Mouse (Mus musculus) heart, embryonic 12.5 days (tissue): ENCODE data around the gene Usp2. TPM values are rescaled to one million over a fixed set of nuclear protein-coding genes. Genes with fewer than 3 reads are reported as not detected.

Source experiments
- ATAC-seq: fragments of 200-750 bp; cut with Nextera tagmentation; 2 replicates; pipeline ENCODE4 v1.8.0; 2017; ENCODE audit warnings: moderate TSS enrichment, moderate library complexity; ENCODE audit not compliant: insufficient number of reproducible peaks, low FRiP score
- H3K27ac ChIP-seq: fragments of 300-500 bp; sonication (generic); 2 replicates; pipeline ENCODE4 v1.5.1; 2016; ENCODE audit warnings: mild to moderate bottlenecking, moderate library complexity; ENCODE audit not compliant: poor library complexity, severe bottlenecking
- H3K27me3 ChIP-seq: fragments of 300-500 bp; sonication (generic); replicated peaks from 2 replicates; pipeline ENCODE4 v1.6.1; 2016; ENCODE audit warnings: mild to moderate bottlenecking, moderate library complexity
- H3K36me3 ChIP-seq: fragments of 300-500 bp; sonication (generic); 2 replicates; pipeline ENCODE4 v1.6.1; 2016; ENCODE audit warnings: mild to moderate bottlenecking, moderate library complexity
- H3K4me1 ChIP-seq: fragments of 300-500 bp; sonication (generic); replicated peaks from 2 replicates; pipeline ENCODE4 v1.6.1; 2016; ENCODE audit warnings: mild to moderate bottlenecking
- H3K4me2 ChIP-seq: fragments of 300-500 bp; sonication (generic); 2 replicates; pipeline ENCODE4 v1.6.1; 2016; ENCODE audit warnings: mild to moderate bottlenecking, moderate library complexity
- H3K4me3 ChIP-seq: fragments of 300-500 bp; sonication (generic); 2 replicates; pipeline ENCODE4 v1.5.1; 2016; ENCODE audit warnings: mild to moderate bottlenecking
- H3K9ac ChIP-seq: fragments of 300-500 bp; sonication (generic); 2 replicates; pipeline ENCODE4 v1.6.1; 2016; ENCODE audit warnings: mild to moderate bottlenecking, moderate library complexity
- H3K9me3 ChIP-seq: fragments of 300-500 bp; sonication (generic); replicated peaks from 2 replicates; pipeline ENCODE4 v1.6.1; 2016; ENCODE audit warnings: mild to moderate bottlenecking, moderate library complexity
- WGBS: fragments of 180-500 bp; shearing (Covaris S2); methylation state at CpG from one replicate; pipeline ENCODE4 v1.1.7; 2016; 5-methylcytosine and 5-hydroxymethylcytosine counted together
- polyA plus RNA-seq: library from polyadenylated mRNA; unstranded; fragments of >200 nt; fragmentation: Nextera tagmentation; extraction: Ambion mirVana; gene quantifications from 2 replicates; pipeline ENCODE4 v1.2.1, GENCODE M21; 2016

Usp2 gene
- polyA plus RNA-seq, 1 experiment from 2014 or later = 51.7 TPM

- peak overlapping the region; percentile 65 for H3K4me3 ChIP-seq
- H3K4me2 ChIP-seq = peak overlapping the region; percentile 95
- WGBS = 63% methylated on average over 6 of the region's 6 CpGs
- H3K36me3 ChIP-seq = no peaks in the 10 kb centered on the region
- no peak overlapping the region; the same call in 1 of the 2 replicates for H3K27ac ChIP-seq
- H3K4me1 ChIP-seq = peaks cover 54% of the 10 kb centered on the region
- peak overlapping the region; percentile 49 for H3K9ac ChIP-seq
- H3K9me3 ChIP-seq = no peaks in the 10 kb centered on the region
- no peak for ATAC-seq
- no peaks in the 10 kb centered on the region for H3K27me3 ChIP-seq
Observed at GRCm38 (mm10) chr9:44067960-44068330, 1.1 kb downstream of the Usp2 start.

GRCm38 (mm10) chr9:44069252-44069651 lies 2.4 kb downstream of the Usp2 start:
- peak overlapping the region; percentile 49 for H3K4me3 ChIP-seq
- H3K4me1 ChIP-seq = peaks cover 62% of the 10 kb centered on the region
- peak overlapping the region; percentile 75 for H3K4me2 ChIP-seq
- no peak for ATAC-seq
- H3K27ac ChIP-seq = peak overlapping the region; percentile 96
- H3K36me3 ChIP-seq = no peaks in the 10 kb centered on the region
- H3K9me3 ChIP-seq = no peaks in the 10 kb centered on the region
- 4% methylated on average over 7 of the region's 7 CpGs for WGBS
- H3K9ac ChIP-seq = peak overlapping the region; percentile 76
- H3K27me3 ChIP-seq = no peaks in the 10 kb centered on the region

- Histone ChIP-seq H3K9me3 (no peaks in the 10 kb centered on the region), H3K4me2 (peak overlapping the region; percentile 75), H3K9ac (peak overlapping the region; percentile 76), H3K36me3 (peaks cover 3% of the 10 kb centered on the region; the same call in 1 of the 2 replicates), H3K27ac (peak overlapping the region; percentile 96), H3K4me1 (peaks cover 64% of the 10 kb centered on the region), H3K27me3 (no peaks in the 10 kb centered on the region), H3K4me3 (peak overlapping the region; percentile 49)
- WGBS = 38% methylated on average over 14 of the region's 14 CpGs
- no peak for ATAC-seq
Observed at GRCm38 (mm10) chr9:44070113-44070843, 3.5 kb downstream of the Usp2 start.

- H3K4me1 ChIP-seq = peaks cover 69% of the 10 kb centered on the region
- peak overlapping the region; percentile 75 for H3K4me2 ChIP-seq
- peak overlapping the region; percentile 49 for H3K4me3 ChIP-seq
- peak overlapping the region; percentile 96 for H3K27ac ChIP-seq
- H3K36me3 ChIP-seq = peaks cover 8% of the 10 kb centered on the region
- H3K9ac ChIP-seq = peak overlapping the region; percentile 76
- no peaks in the 10 kb centered on the region for H3K27me3 ChIP-seq
- H3K9me3 ChIP-seq = no peaks in the 10 kb centered on the region
- ATAC-seq = no peak
- 24% methylated on average over 8 of the region's 8 CpGs for WGBS
Observed at GRCm38 (mm10) chr9:44070844-44071231, 4.0 kb downstream of the Usp2 start.

GRCm38 (mm10) chr9:44071914-44072598 lies 5.2 kb downstream of the Usp2 start:
- H3K4me2 ChIP-seq = peak overlapping the region; percentile 47
- WGBS = 19% methylated on average over 11 of the region's 11 CpGs
- 0 out of 2 replicates have a peak overlapping the region, but pooled peaks have one; percentile 6 for H3K4me3 ChIP-seq
- no peaks in the 10 kb centered on the region for H3K9me3 ChIP-seq
- H3K36me3 ChIP-seq = peaks cover 14% of the 10 kb centered on the region
- ATAC-seq = peak; percentile 37; the same call in 1 of the 2 replicates
- H3K4me1 ChIP-seq = peaks cover 80% of the 10 kb centered on the region
- peak overlapping the region; percentile 65 for H3K27ac ChIP-seq
- peak overlapping the region; percentile 57 for H3K9ac ChIP-seq
- no peaks in the 10 kb centered on the region for H3K27me3 ChIP-seq

- Histone ChIP-seq H3K36me3 (peaks cover 14% of the 10 kb centered on the region), H3K4me3 (0 out of 2 replicates have a peak overlapping the region, but pooled peaks have one; percentile 6), H3K4me2 (peak overlapping the region; percentile 47), H3K4me1 (peaks cover 82% of the 10 kb centered on the region), H3K9ac (peak overlapping the region; percentile 57), H3K9me3 (no peaks in the 10 kb centered on the region), H3K27ac (peak overlapping the region; percentile 65; the same call in 1 of the 2 replicates), H3K27me3 (no peaks in the 10 kb centered on the region)
- no peak for ATAC-seq
- WGBS = 26% methylated on average over 4 of the region's 4 CpGs
Observed at GRCm38 (mm10) chr9:44072599-44072915, 5.7 kb downstream of the Usp2 start.

GRCm38 (mm10) chr9:44073115-44073514 lies 6.3 kb downstream of the Usp2 start:
- Histone ChIP-seq H3K9me3 (no peaks in the 10 kb centered on the region), H3K4me1 (peaks cover 82% of the 10 kb centered on the region), H3K27me3 (no peaks in the 10 kb centered on the region), H3K36me3 (peaks cover 14% of the 10 kb centered on the region), H3K4me3 (no peak overlapping the region), H3K9ac (peak overlapping the region; percentile 57), H3K4me2 (peak overlapping the region; percentile 47), H3K27ac (peak overlapping the region; percentile 15; the same call in 1 of the 2 replicates)
- ATAC-seq = no peak
- WGBS = 54% methylated on average over 5 of the region's 5 CpGs

- H3K27ac ChIP-seq = no peak overlapping the region
- peak overlapping the region; percentile 19; the same call in 1 of the 2 replicates for H3K9ac ChIP-seq
- no peak overlapping the region for H3K4me3 ChIP-seq
- peaks cover 84% of the 10 kb centered on the region for H3K4me1 ChIP-seq
- no peaks in the 10 kb centered on the region for H3K27me3 ChIP-seq
- no peak for ATAC-seq
- 58% methylated on average over 9 of the region's 9 CpGs for WGBS
- H3K36me3 ChIP-seq = peaks cover 14% of the 10 kb centered on the region
- no peaks in the 10 kb centered on the region for H3K9me3 ChIP-seq
- H3K4me2 ChIP-seq = no peak overlapping the region
Observed at GRCm38 (mm10) chr9:44074395-44075275, 7.8 kb downstream of the Usp2 start.

GRCm38 (mm10) chr9:44075276-44075995 lies 8.6 kb downstream of the Usp2 start:
- Histone ChIP-seq H3K9ac (peak overlapping the region; percentile 19), H3K4me1 (peaks cover 85% of the 10 kb centered on the region), H3K9me3 (no peaks in the 10 kb centered on the region), H3K4me3 (no peak overlapping the region), H3K27me3 (no peaks in the 10 kb centered on the region), H3K36me3 (peaks cover 14% of the 10 kb centered on the region), H3K4me2 (no peak overlapping the region), H3K27ac (no peak overlapping the region)
- 73% methylated on average over 24 of the region's 24 CpGs for WGBS
- no peak for ATAC-seq

- Histone ChIP-seq H3K9ac (peak overlapping the region; percentile 19; the same call in 1 of the 2 replicates), H3K27ac (no peak overlapping the region), H3K36me3 (peaks cover 14% of the 10 kb centered on the region), H3K9me3 (no peaks in the 10 kb centered on the region), H3K4me2 (no peak overlapping the region), H3K4me1 (peaks cover 85% of the 10 kb centered on the region), H3K27me3 (no peaks in the 10 kb centered on the region), H3K4me3 (no peak overlapping the region)
- 64% methylated on average over 16 of the region's 16 CpGs for WGBS
- ATAC-seq = no peak
Observed at GRCm38 (mm10) chr9:44075996-44076763, 9.4 kb downstream of the Usp2 start.
